In the genomic region with DNA sequence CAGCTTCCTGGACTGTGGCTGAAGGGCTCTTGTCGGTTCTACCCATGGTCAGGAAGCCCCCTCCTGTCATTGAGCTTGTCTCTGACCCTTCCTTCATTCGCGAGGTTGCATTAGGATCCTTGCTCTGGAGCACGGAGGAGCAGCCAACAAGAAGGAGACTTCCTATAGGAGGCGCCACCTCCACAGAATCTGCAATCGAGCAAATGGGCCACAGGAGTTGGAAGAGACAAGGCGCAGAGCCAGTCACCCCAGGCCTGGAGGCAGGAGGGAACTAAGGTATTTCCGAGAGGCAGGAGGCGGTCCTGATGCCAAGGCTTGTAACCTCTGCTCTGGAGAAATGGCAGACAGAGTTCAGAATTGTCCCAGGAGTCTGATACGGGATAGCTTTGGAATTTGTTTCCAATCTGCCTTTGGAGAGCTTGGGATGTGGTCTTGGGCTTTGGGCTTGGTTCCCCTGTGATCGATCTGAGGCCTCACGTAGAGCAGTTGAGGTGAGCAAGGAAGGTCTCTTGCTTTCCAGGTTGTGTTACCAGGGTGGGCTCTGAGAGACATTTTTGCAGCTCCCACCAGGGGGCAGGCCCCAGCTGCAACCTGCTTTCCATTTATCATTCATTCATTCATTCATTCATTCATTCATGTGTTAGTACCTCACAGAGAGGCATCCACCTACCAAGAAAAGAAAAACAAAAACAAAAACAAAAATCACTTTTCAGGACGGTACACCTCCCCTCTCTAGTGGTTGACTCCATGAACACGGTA, we compare ENCODE assay signal across 7 mouse cellular contexts. TPM values are rescaled to one million over a fixed set of nuclear protein-coding genes. Genes with fewer than 3 reads are reported as not detected.
A peak's percentile ranks its signal among the peaks of the same experiment; 100 is the strongest.
DNase-seq lines count a peak whose midpoint lies in the region; TF ChIP-seq lines count a peak whose summit lies in the region.

No protein-coding gene starts in this region.

- DNase-seq in layer of hippocampus, adult 2 months (ENCODE audit: low spot score in 2 of 2) = peak in 1 of 2 experiments; percentile 56
- no peak for DNase-seq in layer of hippocampus, adult 8-10 months (ENCODE audit: low spot score in 2 of 2)
- peak; percentile 74 for DNase-seq in ES-CJ7 (ENCODE audit: low read depth, low spot score)
- DNase-seq in lung, postnatal 36 days = peak; percentile 39
- no peak for DNase-seq in urinary bladder, postnatal 10 days (ENCODE audit: low spot score)
- DNase-seq in urinary bladder, postnatal 36 days (ENCODE audit: low spot score in 2 of 2) = no peak

- H3K4me3 ChIP-seq in layer of hippocampus, adult 2 months = no peak overlapping the region
- H3K4me3 ChIP-seq in bone marrow, adult 2 months (replicated peaks; ENCODE audit: control insufficient read depth, low read depth, low read length) = no peak overlapping the region

- no peaks in the 10 kb centered on the region for H3K4me1 ChIP-seq in bone marrow, adult 2 months (ENCODE audit: control insufficient read depth, insufficient read depth, low read length)

- TF ChIP-seq POLR2A in bone marrow, adult 2 months (IDR thresholded peaks at IDR 0.05; ENCODE audit: borderline replicate concordance, control insufficient read depth, low read depth, low read length) = no peak

- 47% methylated on average over 14 of the region's 14 CpGs for WGBS in bone marrow, adult 2 months

- peak; percentile 63 for TF ChIP-seq CTCF in layer of hippocampus, adult 2 months (conservative IDR thresholded peaks at IDR 0.05)
- TF ChIP-seq CTCF in bone marrow, adult 2 months (IDR thresholded peaks at IDR 0.05; ENCODE audit: control insufficient read depth, insufficient read depth, low read length) = peak; percentile 18; the same call in 1 of the 2 replicates

- no peak overlapping the region for H3K27ac ChIP-seq in layer of hippocampus, adult 2 months
- no peak overlapping the region for H3K27ac ChIP-seq in bone marrow, adult 2 months (ENCODE audit: control insufficient read depth, insufficient read depth, low read depth, low read length, poor library complexity)

RNA-seq across cellular contexts. Expression of a gene that starts 1.5 kb away (rescaled TPM):
- total RNA-seq in layer of hippocampus, adult 2 months (2021) = 100 to 1,000 TPM; 163 to 168 TPM
- 100 to 1,000 TPM; 157 to 175 (median 167) TPM for total RNA-seq in layer of hippocampus, adult 8-10 months (2022)
- 1.3 and 4.7 TPM in 2 replicates for polyA plus RNA-seq in bone marrow, adult 2 months (2011; ENCODE audit: insufficient read depth, insufficient read length, low replicate concordance, missing spikeins)

RNA-seq across cellular contexts. Expression of a gene that starts 59.1 kb away (rescaled TPM):
- total RNA-seq in layer of hippocampus, adult 2 months (2021) = 10 to 100 TPM; 17.3 to 21.2 TPM
- total RNA-seq in layer of hippocampus, adult 8-10 months (2022) = 10 to 100 TPM; 32.6 to 44.4 (median 40.0) TPM
- 5.4 and 13.1 TPM in 2 replicates for polyA plus RNA-seq in bone marrow, adult 2 months (2011; ENCODE audit: insufficient read depth, insufficient read length, low replicate concordance, missing spikeins)

RNA-seq across cellular contexts. Expression of a gene that starts 59.1 kb away (rescaled TPM):
- not detected for total RNA-seq in layer of hippocampus, adult 2 months (2021)
- under 1 TPM in 3 of 4 experiments, not detected in 1; 0.19 to 0.30 (median 0.29) TPM for total RNA-seq in layer of hippocampus, adult 8-10 months (2022)
- polyA plus RNA-seq in bone marrow, adult 2 months (2011; ENCODE audit: insufficient read depth, insufficient read length, low replicate concordance, missing spikeins) = 3.6 and 12.0 TPM in 2 replicates

Comparison
In these comparisons a context has a peak if more than half of its experiments do, and no peak if none do; other contexts are left out.
1. DNase-seq: peak in ES-CJ7 (single experiment) and lung, postnatal 36 days (single experiment); none in layer of hippocampus, adult 8-10 months (0 of 2), urinary bladder, postnatal 10 days (single experiment) and urinary bladder, postnatal 36 days (0 of 2).